Mouse (Mus musculus): Measurements from ENCODE around the gene Ubac2. TPM values are rescaled to one million over a fixed set of nuclear protein-coding genes. Genes with fewer than 3 reads are reported as not detected.

Gene Ubac2
- total RNA-seq, 1 experiment: 41.5 TPM

GRCm38 (mm10) chr14:122019389-122019788 is 141.0 kb downstream of the Ubac2 start:
- no peak for TF ChIP-seq ZNF384 (IDR thresholded peaks at IDR 0.05; ENCODE audit: low read depth, low read length)
- H3K27ac ChIP-seq (ENCODE audit: insufficient read depth, low read depth, low read length, poor library complexity, severe bottlenecking): no peak overlapping the region
- H3K9ac ChIP-seq (ENCODE audit: insufficient read depth, low read depth, low read length, poor library complexity, severe bottlenecking): no peak overlapping the region
- H3K36me3 ChIP-seq (ENCODE audit: control insufficient read depth, insufficient read depth, low read length, poor library complexity, severe bottlenecking): peaks cover 9% of the 10 kb centered on the region; the same call in 1 of the 2 replicates
- peaks cover 0 to 4% of the 10 kb centered on the region in 2 experiments; a peak in 1 of 4 replicates for H3K4me1 ChIP-seq (ENCODE audit: control insufficient read depth in 2 of 2, insufficient read depth in 2 of 2, low read length in 2 of 2, poor library complexity in 1 of 2)
- H3K9me3 ChIP-seq (ENCODE audit: control insufficient read depth, insufficient read depth, low read depth, low read length): no peaks in the 10 kb centered on the region
- no peak for DNase-seq (ENCODE audit: low read depth, low spot score)
- in situ Hi-C loops (cut with MboI; ENCODE audit: low sequenced_read_pairs in 2 of 2, unreplicated experiment in 2 of 2): no loop called here
- no peak overlapping the region for H3K4me3 ChIP-seq (ENCODE audit: insufficient read depth in 1 of 2, low read depth in 1 of 2, low read length in 2 of 2, poor library complexity in 1 of 2, severe bottlenecking in 1 of 2)

GRCm38 (mm10) chr14:122020567-122020966 is 142.1 kb downstream of the Ubac2 start:
- peaks cover 0 to 4% of the 10 kb centered on the region in 2 experiments; a peak in 2 of 4 replicates for H3K4me1 ChIP-seq (ENCODE audit: control insufficient read depth in 2 of 2, insufficient read depth in 2 of 2, low read length in 2 of 2, poor library complexity in 1 of 2)
- no peak overlapping the region for H3K9ac ChIP-seq (ENCODE audit: insufficient read depth, low read depth, low read length, poor library complexity, severe bottlenecking)
- no peak overlapping the region for H3K27ac ChIP-seq (ENCODE audit: insufficient read depth, low read depth, low read length, poor library complexity, severe bottlenecking)
- in situ Hi-C loops (cut with MboI; ENCODE audit: low sequenced_read_pairs in 2 of 2, unreplicated experiment in 2 of 2): no loop called here
- no peak for DNase-seq (ENCODE audit: low read depth, low spot score)
- peaks cover 6% of the 10 kb centered on the region; the same call in 1 of the 2 replicates for H3K36me3 ChIP-seq (ENCODE audit: control insufficient read depth, insufficient read depth, low read length, poor library complexity, severe bottlenecking)
- H3K9me3 ChIP-seq (ENCODE audit: control insufficient read depth, insufficient read depth, low read depth, low read length): no peaks in the 10 kb centered on the region
- H3K4me3 ChIP-seq (ENCODE audit: insufficient read depth in 1 of 2, low read depth in 1 of 2, low read length in 2 of 2, poor library complexity in 1 of 2, severe bottlenecking in 1 of 2): no peak overlapping the region
- TF ChIP-seq ZNF384 (IDR thresholded peaks at IDR 0.05; ENCODE audit: low read depth, low read length) (no peak), ZC3H11A (IDR thresholded peaks at IDR 0.05; ENCODE audit: borderline replicate concordance, low read depth, low read length) (no peak), CHD2 (IDR thresholded peaks at IDR 0.05; ENCODE audit: low read depth, low read length) (no peak), MAFK (IDR thresholded peaks at IDR 0.05; ENCODE audit: insufficient read depth, low read depth, low read length) (no peak), HCFC1 (IDR thresholded peaks at IDR 0.05; ENCODE audit: borderline replicate concordance, insufficient read depth, low read length) (no peak)

- Histone ChIP-seq H3K9ac (ENCODE audit: insufficient read depth, low read depth, low read length, poor library complexity, severe bottlenecking) (no peak overlapping the region), H3K4me1 (ENCODE audit: control insufficient read depth in 2 of 2, insufficient read depth in 2 of 2, low read length in 2 of 2, poor library complexity in 1 of 2) (peaks cover 3 to 7% of the 10 kb centered on the region in 2 experiments; a peak in 3 of 4 replicates), H3K27ac (ENCODE audit: insufficient read depth, low read depth, low read length, poor library complexity, severe bottlenecking) (no peak overlapping the region), H3K9me3 (ENCODE audit: control insufficient read depth, insufficient read depth, low read depth, low read length) (no peaks in the 10 kb centered on the region), H3K4me3 (ENCODE audit: insufficient read depth in 1 of 2, low read depth in 1 of 2, low read length in 2 of 2, poor library complexity in 1 of 2, severe bottlenecking in 1 of 2) (no peak overlapping the region), H3K36me3 (ENCODE audit: control insufficient read depth, insufficient read depth, low read length, poor library complexity, severe bottlenecking) (peaks cover 5% of the 10 kb centered on the region; the same call in 1 of the 2 replicates)
- DNase-seq (ENCODE audit: low read depth, low spot score): no peak
- in situ Hi-C loops (cut with MboI; ENCODE audit: low sequenced_read_pairs in 2 of 2, unreplicated experiment in 2 of 2): no loop called here
- TF ChIP-seq CHD2 (IDR thresholded peaks at IDR 0.05; ENCODE audit: low read depth, low read length): no peak
- no peak for TF ChIP-seq ZNF384 (IDR thresholded peaks at IDR 0.05; ENCODE audit: low read depth, low read length)
- no peak for TF ChIP-seq ZC3H11A (IDR thresholded peaks at IDR 0.05; ENCODE audit: borderline replicate concordance, low read depth, low read length)
- no peak for TF ChIP-seq HCFC1 (IDR thresholded peaks at IDR 0.05; ENCODE audit: borderline replicate concordance, insufficient read depth, low read length)
- no peak for TF ChIP-seq MAFK (IDR thresholded peaks at IDR 0.05; ENCODE audit: insufficient read depth, low read depth, low read length)
Measured at GRCm38 (mm10) chr14:122023054-122023453, 144.6 kb downstream of the Ubac2 start.

GRCm38 (mm10) chr14:122023928-122024327 is 145.5 kb downstream of the Ubac2 start:
- TF ChIP-seq HCFC1 (IDR thresholded peaks at IDR 0.05; ENCODE audit: borderline replicate concordance, insufficient read depth, low read length): no peak
- TF ChIP-seq ZC3H11A (IDR thresholded peaks at IDR 0.05; ENCODE audit: borderline replicate concordance, low read depth, low read length): no peak
- no peak for TF ChIP-seq ZNF384 (IDR thresholded peaks at IDR 0.05; ENCODE audit: low read depth, low read length)
- TF ChIP-seq MAFK (IDR thresholded peaks at IDR 0.05; ENCODE audit: insufficient read depth, low read depth, low read length): no peak
- no peak for TF ChIP-seq CHD2 (IDR thresholded peaks at IDR 0.05; ENCODE audit: low read depth, low read length)
- Histone ChIP-seq H3K9me3 (ENCODE audit: control insufficient read depth, insufficient read depth, low read depth, low read length) (no peaks in the 10 kb centered on the region), H3K9ac (ENCODE audit: insufficient read depth, low read depth, low read length, poor library complexity, severe bottlenecking) (no peak overlapping the region), H3K4me1 (ENCODE audit: control insufficient read depth in 2 of 2, insufficient read depth in 2 of 2, low read length in 2 of 2, poor library complexity in 1 of 2) (peaks cover 3 to 7% of the 10 kb centered on the region in 2 experiments; a peak in 3 of 4 replicates), H3K4me3 (ENCODE audit: insufficient read depth in 1 of 2, low read depth in 1 of 2, low read length in 2 of 2, poor library complexity in 1 of 2, severe bottlenecking in 1 of 2) (no peak overlapping the region), H3K36me3 (ENCODE audit: control insufficient read depth, insufficient read depth, low read length, poor library complexity, severe bottlenecking) (peaks cover 5% of the 10 kb centered on the region; the same call in 1 of the 2 replicates), H3K27ac (ENCODE audit: insufficient read depth, low read depth, low read length, poor library complexity, severe bottlenecking) (no peak overlapping the region)
- in situ Hi-C loops (cut with MboI; ENCODE audit: low sequenced_read_pairs in 2 of 2, unreplicated experiment in 2 of 2): no loop called here
- DNase-seq (ENCODE audit: low read depth, low spot score): no peak

Data from ES-E14 (cell line).